Mouse (Mus musculus) cerebellum, postnatal 10 days (tissue): ENCODE measurements at regions not wholly inside any gene's neighbourhood (a gene's known extent, or its start where the extent isn't known, plus 50 kb on each side); places are given as distances from the start of the nearest gene placed in this dataset.

Source experiments
- DNase-seq, 2 experiments: peaks; one replicate each; pipeline ENCODE4 v3.0.0; 2021; ENCODE audit warnings: mixed read lengths in 2 of 2

GRCm38 (mm10) chr14:73978694-73979093 is 317.7 kb downstream of the Gm21750 start:
- no peak for DNase-seq

GRCm38 (mm10) chr14:73996229-73996628 is 335.2 kb downstream of the Gm21750 start:
- no peak for DNase-seq

GRCm38 (mm10) chr14:73997796-73998195 is 336.8 kb downstream of the Gm21750 start:
- no peak for DNase-seq

GRCm38 (mm10) chr14:73999409-73999909 is 338.4 kb downstream of the Gm21750 start:
- no peak for DNase-seq

- no peak for DNase-seq
Measured at GRCm38 (mm10) chr14:74006911-74007310, 345.9 kb downstream of the Gm21750 start.

GRCm38 (mm10) chr14:74011555-74011954 is 350.5 kb downstream of the Gm21750 start:
- no peak for DNase-seq

- no peak for DNase-seq
Measured at GRCm38 (mm10) chr14:74019421-74019820, 358.4 kb downstream of the Gm21750 start.

- DNase-seq, result peak in 1 of 2 experiments; percentile 1
Measured at GRCm38 (mm10) chr14:74047009-74047694, 386.1 kb downstream of the Gm21750 start.

GRCm38 (mm10) chr14:74047695-74048280 is 386.8 kb downstream of the Gm21750 start:
- no peak for DNase-seq

GRCm38 (mm10) chr14:74048386-74048785 is 387.4 kb downstream of the Gm21750 start:
- no peak for DNase-seq

- DNase-seq, result no peak
Measured at GRCm38 (mm10) chr14:74066051-74066450, 405.0 kb downstream of the Gm21750 start.

GRCm38 (mm10) chr14:74093016-74093415 is 432.0 kb downstream of the Gm21750 start:
- DNase-seq, result no peak

- DNase-seq, result no peak
Measured at GRCm38 (mm10) chr14:74099696-74100095, 438.7 kb downstream of the Gm21750 start.

- peak in 1 of 2 experiments; percentile 0 for DNase-seq
Measured at GRCm38 (mm10) chr14:74112603-74113002, 451.6 kb downstream of the Gm21750 start.

- DNase-seq, result peak; percentile 45 to 52
Measured at GRCm38 (mm10) chr14:74113116-74113515, 452.1 kb downstream of the Gm21750 start.

- no peak for DNase-seq
Measured at GRCm38 (mm10) chr14:74113556-74113955, 452.5 kb downstream of the Gm21750 start.

- no peak for DNase-seq
Measured at GRCm38 (mm10) chr14:74117686-74118085, 456.7 kb downstream of the Gm21750 start.

- DNase-seq, result no peak
Measured at GRCm38 (mm10) chr14:74145202-74145700, 484.2 kb downstream of the Gm21750 start.

- DNase-seq, result peak; percentile 79 to 84
Measured at GRCm38 (mm10) chr14:74166221-74166620, 474.4 kb upstream of the Htr2a start.

GRCm38 (mm10) chr14:74169131-74169875 is 471.3 kb upstream of the Htr2a start:
- no peak for DNase-seq

GRCm38 (mm10) chr14:74180066-74180465 is 460.6 kb upstream of the Htr2a start:
- DNase-seq, result no peak

GRCm38 (mm10) chr14:74182996-74183395 is 457.6 kb upstream of the Htr2a start:
- DNase-seq, result no peak

GRCm38 (mm10) chr14:74201710-74202109 is 438.9 kb upstream of the Htr2a start:
- no peak for DNase-seq
